Mouse (Mus musculus) spleen, embryonic (tissue): Measurements from ENCODE around the gene Idh2.

ENCODE experiments used
- CTCF ChIA-PET: fragments of 350-600 bp; sonication (Branson Sonifier 250); formaldehyde crosslinking; loops from one replicate; lab custom pipeline; 2022; lab: Charles Lee

Idh2 gene

GRCm38 (mm10) chr7:80115224-80115590 lies at the start of gene Idh2:
Idh2 (minus strand) TSS chr7:80115392.
- CTCF ChIA-PET, result interaction anchor here (0.6 to 0.8 kb wide), 3 partner anchors 88 to 259 kb away, joined by 3 to 5 read pairs (median 3); no protein-coding TSS in a partner anchor

GRCm38 (mm10) chr7:80160945-80161306 lies 45.7 kb upstream of the Idh2 start:
- CTCF ChIA-PET, result no interaction called here

- CTCF ChIA-PET, result interaction anchor here (0.5 kb wide), 1 partner anchor 623 kb away, joined by 17 read pairs; no protein-coding TSS in a partner anchor
These were observed 45.2 kb upstream of the Idh2 start for GRCm38 (mm10) chr7:80160293-80160944.

- CTCF ChIA-PET, result no interaction called here
These were observed 43.5 kb upstream of the Idh2 start for GRCm38 (mm10) chr7:80158496-80159268.

- CTCF ChIA-PET, result interaction anchor here (0.6 to 1.2 kb wide), 5 partner anchors 33 to 138 kb away, joined by 3 to 4 read pairs (median 3); no protein-coding TSS in a partner anchor
These were observed 41.6 kb upstream of the Idh2 start for GRCm38 (mm10) chr7:80156711-80157227.

- CTCF ChIA-PET, result interaction anchor here (0.6 kb wide), 1 partner anchor 170 kb away, joined by 4 read pairs; no protein-coding TSS in a partner anchor
These were observed 39.5 kb upstream of the Idh2 start for GRCm38 (mm10) chr7:80154689-80155088.

- CTCF ChIA-PET, result no interaction called here
These were observed 37.6 kb upstream of the Idh2 start for GRCm38 (mm10) chr7:80152756-80153155.

- CTCF ChIA-PET, result no interaction called here
These were observed 37.0 kb upstream of the Idh2 start for GRCm38 (mm10) chr7:80152152-80152551.

GRCm38 (mm10) chr7:80149356-80149755 lies 34.2 kb upstream of the Idh2 start:
- CTCF ChIA-PET, result interaction anchor here (0.7 kb wide), 1 partner anchor 275 kb away, joined by 3 read pairs; no protein-coding TSS in a partner anchor

- CTCF ChIA-PET, result interaction anchor here (0.5 to 1.0 kb wide), 4 partner anchors 13 to 135 kb away, joined by 3 to 4 read pairs (median 4); no protein-coding TSS in a partner anchor
These were observed 30.9 kb upstream of the Idh2 start for GRCm38 (mm10) chr7:80146077-80146476.

GRCm38 (mm10) chr7:80144695-80145094 lies 29.5 kb upstream of the Idh2 start:
- CTCF ChIA-PET, result interaction anchor here (0.5 to 0.6 kb wide), 2 partner anchors 28 to 511 kb away, joined by 4 to 8 read pairs; no protein-coding TSS in a partner anchor

GRCm38 (mm10) chr7:80143331-80144273 lies 28.4 kb upstream of the Idh2 start:
- CTCF ChIA-PET, result interaction anchor here (0.5 to 0.7 kb wide), 4 partner anchors 29 to 158 kb away, joined by 4 to 12 read pairs (median 7); no protein-coding TSS in a partner anchor

GRCm38 (mm10) chr7:80140815-80141214 lies 25.6 kb upstream of the Idh2 start:
- CTCF ChIA-PET, result interaction anchor here (0.5 to 1.0 kb wide), 9 partner anchors 62 to 233 kb away, joined by 3 to 6 read pairs (median 3); no protein-coding TSS in a partner anchor

- CTCF ChIA-PET, result no interaction called here
These were observed 23.2 kb upstream of the Idh2 start for GRCm38 (mm10) chr7:80138375-80138774.

- CTCF ChIA-PET, result interaction anchor here (0.7 kb wide), 1 partner anchor 126 kb away, joined by 3 read pairs; no protein-coding TSS in a partner anchor
These were observed 20.0 kb upstream of the Idh2 start for GRCm38 (mm10) chr7:80135173-80135532.

- CTCF ChIA-PET, result interaction anchor here (0.7 kb wide), 2 partner anchors 13 to 127 kb away, joined by 3 read pairs; no protein-coding TSS in a partner anchor
These were observed 19.4 kb upstream of the Idh2 start for GRCm38 (mm10) chr7:80134454-80135172.

- CTCF ChIA-PET, result interaction anchor here (0.7 to 1.1 kb wide), 2 partner anchors 34 to 66 kb away, joined by 3 to 7 read pairs; no protein-coding TSS in a partner anchor
These were observed 17.3 kb upstream of the Idh2 start for GRCm38 (mm10) chr7:80132541-80132940.

- CTCF ChIA-PET, result interaction anchor here (0.7 to 0.8 kb wide), 2 partner anchors 9 to 537 kb away, joined by 3 to 8 read pairs; no protein-coding TSS in a partner anchor
These were observed 16.1 kb upstream of the Idh2 start for GRCm38 (mm10) chr7:80131315-80131714.

GRCm38 (mm10) chr7:80130344-80131055 lies 15.3 kb upstream of the Idh2 start:
- CTCF ChIA-PET, result interaction anchor here (0.6 to 0.8 kb wide), 2 partner anchors 10 to 248 kb away, joined by 3 to 8 read pairs; no protein-coding TSS in a partner anchor
